Mouse (Mus musculus) G1E (cell line): ENCODE measurements around the gene Arl15. TPM values are rescaled to one million over a fixed set of nuclear protein-coding genes. Genes with fewer than 3 reads are reported as not detected.

ENCODE experiments used
- ATAC-seq: 2 replicates; pipeline ENCODE4 v1.8.0; 2016; ENCODE audit warnings: mild to moderate bottlenecking; ENCODE audit not compliant: insufficient number of reproducible peaks, poor library complexity, low FRiP score, severe bottlenecking; ENCODE audit errors: extremely low read depth
- DNase-seq: peaks from one replicate; pipeline ENCODE4 v3.0.0; 2012; ENCODE audit warnings: low spot score
- H3K27me3 ChIP-seq: 2 replicates; pipeline ENCODE4 v1.6.1; 2012; ENCODE audit warnings: mild to moderate bottlenecking, low read length, inconsistent platforms; ENCODE audit not compliant: insufficient read depth
- H3K36me3 ChIP-seq: replicated peaks from 2 replicates; pipeline ENCODE3; 2012; ENCODE audit warnings: mild to moderate bottlenecking, inconsistent platforms
- H3K4me1 ChIP-seq: 2 replicates; pipeline ENCODE4 v1.6.1; 2012; ENCODE audit warnings: low read depth, low read length, inconsistent platforms, mixed read lengths; ENCODE audit not compliant: insufficient read depth
- H3K4me3 ChIP-seq: 2 replicates; pipeline ENCODE4 v1.5.1; 2012; ENCODE audit warnings: low read depth, mild to moderate bottlenecking, inconsistent platforms, low read length, moderate library complexity, mixed read lengths
- H3K9me3 ChIP-seq: replicated peaks from 2 replicates; pipeline ENCODE4 v1.6.1; 2012; ENCODE audit warnings: inconsistent platforms
- CTCF ChIP-seq: IDR thresholded peaks from 2 replicates; pipeline ENCODE4 v1.5.1; 2012; ENCODE audit warnings: low read depth, low read length, inconsistent platforms, mixed read lengths
- GATA1 ChIP-seq: IDR thresholded peaks from 2 replicates; pipeline ENCODE4 v1.6.1; 2012; ENCODE audit warnings: borderline replicate concordance, low read length, inconsistent platforms, mixed read lengths
- GATA2 ChIP-seq: IDR thresholded peaks from 2 replicates; pipeline ENCODE4 v1.6.1; 2012; ENCODE audit warnings: low read depth, low read length, inconsistent platforms, borderline replicate concordance
- POLR2AphosphoS5 ChIP-seq: IDR thresholded peaks from 2 replicates; pipeline ENCODE4 v1.6.1; 2012; ENCODE audit warnings: low read depth, low read length, inconsistent platforms; ENCODE audit not compliant: insufficient replicate concordance
- TAL1 ChIP-seq: conservative IDR thresholded peaks from 2 replicates; pipeline ENCODE4 v1.6.1; 2012; ENCODE audit warnings: low read depth, low read length, inconsistent platforms, mixed read lengths
- polyA plus RNA-seq: library from polyadenylated mRNA; stranded (reverse); fragments of >175 nt; gene quantifications from 2 replicates; pipeline ENCODE4 v1.2.3, GENCODE M21; 2012
- total RNA-seq, 2 experiments: library from RNA; stranded (forward) in 1 of 2; stranded (reverse) in 1 of 2; fragments of 200-1000 nt in 1 of 2; fragments of >200 nt in 1 of 2; fragmentation: Nextera tagmentation in 1 of 2; gene quantifications; 2 replicates each; pipeline ENCODE4 v1.2.3; 2014 to 2017

The Arl15 gene
- total and polyA plus RNA-seq, 3 experiments: 3.2 to 73.8 (median 64.0) TPM

- TF ChIP-seq CTCF (no peak), GATA2 (no peak), POLR2AphosphoS5 (no peak), GATA1 (no peak), TAL1 (no peak)
- ATAC-seq (no peak), DNase-seq (no peak)
- H3K36me3 ChIP-seq: peaks cover 32% of the 10 kb centered on the region
- H3K4me3 ChIP-seq: no peak overlapping the region
- H3K9me3 ChIP-seq: no peaks in the 10 kb centered on the region
- H3K4me1 ChIP-seq: peaks cover 42% of the 10 kb centered on the region
- H3K27me3 ChIP-seq: no peaks in the 10 kb centered on the region
Observed at GRCm38 (mm10) chr13:113821891-113822290, 27.6 kb downstream of the Arl15 start.

DNA sequence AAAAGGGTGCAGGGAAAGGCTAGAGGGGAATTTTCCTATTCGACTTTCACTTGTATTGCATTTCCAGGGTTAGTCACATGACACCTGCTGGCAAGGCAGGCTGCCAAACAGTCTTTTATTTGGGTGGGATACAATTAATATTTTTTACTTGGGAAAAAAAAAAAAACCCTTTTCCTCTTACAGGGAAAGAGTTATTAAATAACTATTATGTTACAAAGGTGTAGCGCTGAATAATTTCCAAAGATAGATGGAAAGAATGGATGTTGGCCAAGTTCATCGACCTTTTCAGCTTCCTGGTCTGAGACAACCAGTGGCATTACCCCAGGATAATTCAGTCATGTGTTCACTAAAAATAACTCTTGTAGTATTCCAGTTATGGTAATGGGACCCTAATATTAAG lies 29.7 kb downstream of the Arl15 start:
- DNase-seq: no peak
- H3K27me3 ChIP-seq: no peaks in the 10 kb centered on the region
- no peak for ATAC-seq
- peaks cover 36% of the 10 kb centered on the region for H3K4me1 ChIP-seq
- H3K4me3 ChIP-seq: no peak overlapping the region
- H3K36me3 ChIP-seq: peaks cover 26% of the 10 kb centered on the region
- TF ChIP-seq TAL1: no peak
- no peaks in the 10 kb centered on the region for H3K9me3 ChIP-seq

DNA sequence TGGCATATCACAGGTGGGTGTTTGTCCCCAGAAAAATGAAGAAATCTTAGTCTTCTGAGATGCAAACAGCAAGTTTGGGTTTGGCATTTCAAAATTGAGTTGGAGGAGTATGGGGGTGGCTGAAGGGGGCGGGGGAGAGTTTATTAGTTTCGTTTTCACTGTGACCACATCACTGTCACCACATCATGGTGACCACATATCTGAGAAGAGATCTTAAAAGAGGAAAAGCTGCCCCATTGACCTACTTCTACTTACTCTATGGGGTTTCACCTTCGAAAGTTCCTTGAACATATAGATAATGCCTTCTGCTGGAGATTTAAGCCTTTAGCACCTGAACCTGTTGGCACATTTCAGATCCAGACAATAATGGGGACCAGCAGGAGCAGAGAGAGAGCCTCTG lies 34.3 kb downstream of the Arl15 start:
- Histone ChIP-seq H3K4me1 (peaks cover 31% of the 10 kb centered on the region), H3K27me3 (no peaks in the 10 kb centered on the region), H3K9me3 (no peaks in the 10 kb centered on the region), H3K36me3 (peaks cover 30% of the 10 kb centered on the region), H3K4me3 (no peak overlapping the region)
- TF ChIP-seq CTCF: no peak
- ATAC-seq (no peak), DNase-seq (no peak)

- ATAC-seq: no peak; the same call in 1 of the 2 replicates
- no peak for TF ChIP-seq GATA2
- no peak for TF ChIP-seq GATA1
- TF ChIP-seq TAL1: no peak
- no peak for TF ChIP-seq CTCF
- TF ChIP-seq POLR2AphosphoS5: no peak
- no peak for DNase-seq
- Histone ChIP-seq H3K36me3 (peaks cover 33% of the 10 kb centered on the region), H3K4me1 (peaks cover 32% of the 10 kb centered on the region), H3K9me3 (no peaks in the 10 kb centered on the region), H3K4me3 (no peak overlapping the region), H3K27me3 (peaks cover 2% of the 10 kb centered on the region; the same call in 1 of the 2 replicates)
Observed at GRCm38 (mm10) chr13:113829079-113829478, 34.8 kb downstream of the Arl15 start.

GRCm38 (mm10) chr13:113830805-113831204 lies 36.5 kb downstream of the Arl15 start:
- TF ChIP-seq GATA2 (no peak), TAL1 (no peak), POLR2AphosphoS5 (no peak), GATA1 (no peak), CTCF (no peak)
- peaks cover 3% of the 10 kb centered on the region; the same call in 1 of the 2 replicates for H3K27me3 ChIP-seq
- 0 out of 2 replicates have a peak, but pooled peaks have one; percentile 17 for ATAC-seq
- no peak for DNase-seq
- no peak overlapping the region for H3K4me3 ChIP-seq
- H3K4me1 ChIP-seq: peaks cover 32% of the 10 kb centered on the region
- peaks cover 21% of the 10 kb centered on the region for H3K36me3 ChIP-seq
- no peaks in the 10 kb centered on the region for H3K9me3 ChIP-seq

- Histone ChIP-seq H3K36me3 (peaks cover 20% of the 10 kb centered on the region), H3K27me3 (peaks cover 3% of the 10 kb centered on the region; the same call in 1 of the 2 replicates), H3K4me1 (peaks cover 32% of the 10 kb centered on the region), H3K4me3 (no peak overlapping the region), H3K9me3 (no peaks in the 10 kb centered on the region)
- DNase-seq (no peak), ATAC-seq (no peak)
- TF ChIP-seq GATA1 (no peak), POLR2AphosphoS5 (no peak), TAL1 (no peak), GATA2 (no peak), CTCF (no peak)
Observed at GRCm38 (mm10) chr13:113832947-113833346, 38.6 kb downstream of the Arl15 start.

- peaks cover 12% of the 10 kb centered on the region for H3K4me1 ChIP-seq
- DNase-seq (no peak), ATAC-seq (no peak)
- H3K36me3 ChIP-seq: peaks cover 31% of the 10 kb centered on the region
- H3K4me3 ChIP-seq: no peak overlapping the region
- no peaks in the 10 kb centered on the region for H3K9me3 ChIP-seq
- TF ChIP-seq GATA1: no peak
- TF ChIP-seq GATA2: no peak
- no peak for TF ChIP-seq POLR2AphosphoS5
- no peak for TF ChIP-seq CTCF
- no peak for TF ChIP-seq TAL1
- H3K27me3 ChIP-seq: peaks cover 3% of the 10 kb centered on the region; the same call in 1 of the 2 replicates
Observed at GRCm38 (mm10) chr13:113835921-113836320, 41.6 kb downstream of the Arl15 start.
